Mouse (Mus musculus) brain, adult 2 months (tissue): ENCODE data around the gene Dennd4a.

Experiments used
- DNase-seq: peaks from one replicate; pipeline ENCODE4 v3.0.0; 2011; ENCODE audit warnings: low read depth, low spot score

Gene Dennd4a

DNA sequence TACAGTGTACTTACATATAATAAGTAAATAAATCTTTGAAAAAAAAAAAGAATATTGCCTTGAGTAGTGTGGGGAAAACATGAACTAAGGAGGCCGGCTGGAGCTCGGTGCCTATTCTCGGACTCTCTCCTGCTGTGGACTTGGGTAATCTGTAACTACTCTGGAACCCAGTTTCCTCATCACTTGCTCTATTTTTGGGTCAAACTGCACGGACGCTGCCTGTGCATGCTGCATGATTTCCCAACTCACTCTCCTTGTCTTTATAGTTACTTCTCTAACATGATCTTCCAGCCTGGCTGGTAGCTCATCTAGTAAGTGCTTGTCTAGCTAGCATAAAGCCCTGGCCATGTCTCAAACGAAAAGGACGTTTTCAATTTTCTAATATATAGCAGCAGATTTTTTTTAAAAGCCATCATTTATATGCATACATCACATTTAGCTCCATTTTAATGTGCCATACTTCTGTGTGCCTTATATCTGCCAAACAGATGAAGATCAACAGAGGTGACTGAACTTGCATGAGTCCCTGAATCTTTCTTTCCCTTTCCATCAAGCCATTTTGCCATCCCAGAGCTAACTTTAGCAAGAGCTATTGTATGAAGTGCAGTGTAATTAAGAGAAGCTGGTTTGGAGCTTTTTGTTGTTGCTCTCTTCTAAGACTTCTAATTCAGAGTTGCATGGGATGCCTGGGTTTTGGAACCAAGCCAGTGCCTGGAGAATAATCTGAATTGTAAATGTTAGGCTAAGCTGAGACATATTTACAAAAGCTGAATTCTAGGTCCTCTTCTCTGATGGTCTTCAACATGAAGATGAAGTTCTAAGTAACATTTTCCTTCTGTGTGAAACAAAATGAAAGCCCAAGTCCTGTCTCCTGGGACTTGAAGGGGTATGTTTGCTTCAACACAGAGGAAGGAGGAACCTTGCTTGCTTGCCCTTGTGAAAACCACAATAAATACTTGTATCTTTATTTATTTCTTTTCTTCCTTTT, 20.2 kb upstream of the Dennd4a start:
- DNase-seq, result peak; percentile 52

DNA sequence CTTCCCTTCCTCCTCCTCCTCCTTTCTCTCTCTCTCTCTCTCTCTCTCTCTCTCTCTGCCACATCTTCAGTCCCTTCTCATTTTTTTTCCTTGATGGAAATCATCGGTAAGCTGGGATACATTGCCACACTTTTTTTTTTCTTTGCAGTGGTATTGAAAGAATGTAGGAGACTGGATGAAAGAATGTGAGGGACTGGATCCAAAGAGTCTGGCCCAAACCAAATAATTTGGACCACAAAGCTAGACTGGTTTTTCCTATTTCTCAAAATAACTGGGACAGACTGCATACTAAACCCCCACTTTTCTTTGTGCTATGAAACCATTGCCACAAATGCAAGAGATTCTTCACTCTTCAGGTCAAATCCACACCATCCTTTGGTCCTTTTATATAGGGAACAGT, 19.5 kb upstream of the Dennd4a start:
- DNase-seq, result no peak

DNA sequence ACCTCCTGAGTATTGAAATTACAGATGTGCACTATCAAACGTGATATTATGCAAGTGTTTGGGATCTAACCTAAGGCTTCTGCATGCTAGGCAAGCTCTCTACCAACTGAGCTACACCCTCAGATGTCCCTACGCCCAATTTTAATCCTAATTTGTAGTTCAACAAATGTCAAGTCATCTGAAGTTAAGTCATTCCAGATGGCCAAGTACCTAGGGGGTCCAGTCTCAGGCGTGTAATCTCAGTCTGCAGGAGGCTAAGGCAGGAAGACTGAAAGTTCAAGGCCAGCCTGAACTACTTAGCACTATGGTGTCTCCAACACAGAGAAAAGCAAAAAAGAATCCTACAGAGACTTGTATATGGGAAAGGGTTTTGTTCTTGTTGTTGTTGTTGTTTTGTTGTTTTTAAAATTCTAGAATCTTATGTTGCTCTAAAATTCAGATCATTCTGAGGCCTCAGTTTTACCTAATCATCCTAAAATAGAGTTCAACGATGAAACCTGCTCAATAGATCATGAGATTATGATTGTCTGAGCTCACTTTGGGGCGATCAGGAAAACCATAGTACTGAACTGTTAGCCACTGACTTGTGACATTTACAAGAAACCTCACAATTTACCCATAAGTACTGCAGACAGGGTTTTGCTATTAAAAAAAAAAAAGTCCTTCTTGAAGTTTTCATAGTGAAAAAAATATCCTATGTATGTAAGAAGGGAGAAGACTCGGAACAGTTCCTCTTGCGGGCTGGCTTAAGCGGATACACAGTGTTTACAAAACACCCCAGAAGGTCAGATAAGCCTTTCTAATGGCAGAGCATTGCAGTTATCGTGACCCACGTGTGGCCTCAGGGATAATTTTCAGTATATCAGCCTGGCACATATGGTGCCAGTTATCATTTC, 18.5 kb upstream of the Dennd4a start:
- DNase-seq, result no peak

DNA sequence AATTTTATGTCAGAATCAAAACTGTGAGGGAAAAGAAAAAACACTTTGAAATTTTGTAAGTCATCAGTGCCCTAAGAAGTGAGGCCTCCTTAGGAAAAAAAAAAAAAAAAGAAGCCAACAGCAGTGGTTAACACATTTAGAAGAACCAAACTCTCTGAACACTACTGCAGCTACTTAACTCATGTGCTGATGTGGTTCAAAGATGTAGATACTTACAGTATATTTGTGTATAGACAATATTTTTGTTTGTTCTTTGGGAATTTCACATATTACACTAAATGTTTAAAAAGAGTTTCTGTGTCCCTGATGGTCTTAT, 17.9 kb upstream of the Dennd4a start:
- DNase-seq, result no peak

DNA sequence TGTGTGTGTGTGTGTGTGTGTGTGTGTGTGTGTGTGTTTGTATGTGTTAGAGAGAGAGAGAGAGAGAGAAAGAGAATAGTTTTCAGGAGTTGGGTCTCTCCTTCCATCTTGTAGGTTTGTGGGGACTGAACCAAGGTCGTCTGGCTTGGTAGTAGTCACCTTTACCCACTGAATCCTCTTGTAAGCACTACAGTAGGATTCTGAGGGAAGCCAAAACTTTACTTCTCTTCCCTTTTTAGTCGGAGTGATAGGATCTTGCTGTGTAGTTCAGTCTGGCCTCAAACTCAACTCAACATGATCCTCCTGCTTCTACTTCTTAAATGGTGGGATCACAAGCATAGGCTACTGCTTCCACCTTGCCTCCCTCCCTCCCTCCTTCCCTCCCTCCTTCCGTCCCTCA, 17.3 kb upstream of the Dennd4a start:
- no peak for DNase-seq

DNA sequence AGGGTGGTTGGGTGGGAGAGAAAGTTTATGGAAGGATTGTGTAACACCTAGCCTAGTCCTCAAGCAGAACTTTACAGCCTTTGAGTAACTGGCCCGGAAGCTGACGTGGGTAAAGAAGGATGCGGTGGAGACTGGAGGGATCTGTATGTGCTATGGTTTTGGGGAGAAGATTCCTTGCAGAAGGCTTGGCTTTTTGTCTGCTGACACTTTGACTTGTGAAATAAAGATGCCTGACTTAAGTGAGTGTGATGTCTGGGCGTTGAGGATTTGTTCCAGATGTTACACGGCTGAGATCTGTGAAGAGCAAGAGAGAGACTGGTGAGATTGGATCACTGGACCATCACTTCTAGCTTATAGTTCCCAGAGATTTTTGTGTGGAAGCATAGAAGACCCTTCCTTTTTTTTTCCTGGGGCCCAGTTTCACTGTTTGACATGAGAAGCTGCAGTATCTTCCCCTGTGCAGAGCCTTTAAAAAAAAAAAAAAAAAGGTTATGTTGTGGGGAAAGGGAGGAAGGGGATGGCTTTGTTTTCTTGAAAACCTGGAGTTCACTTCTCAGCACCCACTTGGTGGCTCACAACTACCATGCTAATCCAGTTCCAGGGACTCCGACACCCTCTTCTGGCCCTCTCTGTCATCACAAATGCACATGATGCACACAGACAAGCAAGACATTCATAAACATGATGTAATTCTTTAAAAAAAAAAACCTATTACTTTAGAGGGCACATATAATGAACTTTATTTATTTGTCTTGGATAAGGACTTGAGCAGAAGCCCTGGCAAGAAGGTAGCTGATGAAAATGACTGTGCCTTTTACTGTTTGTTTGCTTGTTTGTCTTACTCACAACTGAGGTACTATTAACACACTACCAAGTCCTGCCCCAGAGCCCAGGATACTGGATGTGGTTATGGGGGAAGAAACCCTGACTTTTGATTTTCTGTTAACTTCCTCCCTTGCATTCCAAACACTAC, 16.4 kb upstream of the Dennd4a start:
- DNase-seq, result no peak

DNA sequence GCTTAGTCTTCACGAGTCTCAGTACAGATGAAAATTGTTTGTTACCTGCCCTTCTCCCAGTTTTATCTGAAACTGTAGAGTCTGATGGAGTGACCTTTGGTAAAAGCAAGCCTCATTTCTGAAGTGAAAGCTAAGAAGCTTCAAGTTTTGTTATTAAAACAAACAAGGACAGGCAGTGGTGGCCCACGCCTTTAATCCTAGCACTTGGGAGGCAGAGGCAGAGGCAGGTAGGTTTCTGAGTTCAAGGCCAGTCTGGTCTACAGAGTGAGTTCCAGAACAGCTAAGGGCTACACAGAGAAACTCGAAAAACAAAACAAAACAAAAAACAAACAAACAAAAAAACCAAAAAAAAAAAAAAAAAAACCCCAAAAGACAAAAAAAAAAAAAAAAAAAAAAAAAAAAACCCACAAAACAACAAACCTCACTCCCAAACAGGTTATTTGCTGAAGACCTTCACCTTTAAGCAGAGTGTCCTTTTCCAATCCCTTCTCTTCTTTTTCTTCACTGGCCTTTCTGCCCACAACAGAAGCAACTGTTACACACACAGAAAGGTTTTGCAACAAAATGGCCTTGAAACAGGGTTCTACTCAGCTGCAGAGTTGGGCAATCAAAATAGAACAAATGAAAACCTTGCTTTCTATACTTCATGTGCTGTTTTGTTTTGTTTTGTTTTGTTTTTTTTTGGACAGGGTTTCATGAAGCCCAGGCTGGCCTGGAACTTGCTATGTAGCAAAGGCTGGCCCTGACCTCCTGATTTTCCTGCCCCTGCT, 15.1 kb upstream of the Dennd4a start:
- no peak for DNase-seq

DNA sequence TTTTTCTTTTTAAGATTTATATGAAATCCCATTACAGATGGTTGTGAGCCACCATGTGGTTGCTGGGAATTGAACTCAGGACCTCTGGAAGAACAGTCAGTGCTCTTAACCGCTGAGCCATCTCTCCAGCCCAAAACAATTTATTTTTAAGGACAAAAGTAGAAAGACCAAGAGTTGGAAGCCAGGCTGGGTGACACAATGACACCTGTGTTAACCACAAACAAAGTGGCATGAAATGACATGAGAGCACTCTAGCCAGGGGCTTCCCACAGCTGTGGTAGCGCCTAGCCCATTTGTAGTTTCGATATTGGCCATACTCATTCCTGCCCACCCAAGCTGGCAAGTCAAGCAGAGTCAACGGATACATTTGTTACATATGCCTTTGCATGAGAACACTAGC, 13.7 kb upstream of the Dennd4a start:
- DNase-seq, result no peak

DNA sequence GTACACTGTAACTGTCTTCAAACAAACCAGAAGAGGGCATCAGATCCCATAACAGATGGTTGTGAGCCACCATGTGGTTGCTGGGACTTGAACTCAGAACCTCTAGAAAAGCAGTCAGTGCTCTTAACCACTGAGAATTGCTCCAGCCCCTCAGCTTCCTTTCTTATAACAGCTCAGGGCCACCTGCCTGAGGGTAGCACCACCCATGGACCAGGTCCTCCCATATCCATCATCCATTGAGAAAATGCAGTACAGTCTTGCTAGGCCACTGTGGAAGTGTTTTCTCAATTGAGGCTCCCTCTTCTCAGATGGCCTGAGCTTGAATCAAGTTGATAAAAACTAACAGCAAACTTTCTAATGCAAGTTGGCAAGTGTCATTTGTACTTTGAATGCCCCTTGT, 13.0 kb upstream of the Dennd4a start:
- no peak for DNase-seq

DNA sequence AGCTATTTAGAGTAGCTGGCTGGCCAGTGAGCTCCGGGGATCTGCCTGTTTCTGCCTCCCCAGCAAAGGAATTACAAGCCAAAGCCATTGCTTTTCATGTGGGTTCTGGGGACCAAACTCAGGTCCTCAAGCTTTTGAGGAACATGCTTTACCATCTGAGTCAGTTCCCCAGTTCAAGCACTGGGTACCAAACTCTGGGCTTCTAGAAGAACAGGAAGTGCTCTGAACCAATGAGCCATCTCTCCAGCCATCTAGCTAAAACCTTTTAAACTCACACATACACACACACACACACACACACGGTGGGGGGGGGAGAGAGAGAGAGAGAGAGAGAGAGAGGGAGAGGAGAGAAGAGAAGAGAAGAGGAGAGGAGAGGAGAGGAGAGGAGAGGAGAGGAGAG, 12.3 kb upstream of the Dennd4a start:
- DNase-seq, result no peak

DNA sequence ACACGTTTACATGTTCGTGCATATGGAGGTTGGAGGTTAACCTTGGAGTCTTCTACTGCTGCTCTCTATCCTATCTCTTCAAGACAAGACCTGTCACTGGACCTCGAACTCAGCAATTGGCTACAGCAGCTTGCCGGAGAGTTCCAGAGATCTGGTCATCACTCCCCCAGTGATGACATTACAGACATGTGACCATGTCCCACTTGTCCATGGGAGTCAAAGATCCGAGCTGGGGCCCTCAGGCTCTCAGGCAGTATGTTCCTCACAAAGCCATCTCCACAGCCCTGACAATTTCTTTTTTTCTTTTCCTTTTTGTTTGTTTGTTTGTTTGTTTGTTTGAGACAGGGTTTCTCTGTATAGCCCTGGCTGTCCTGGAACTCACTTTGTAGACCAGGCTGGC, 11.6 kb upstream of the Dennd4a start:
- no peak for DNase-seq

DNA sequence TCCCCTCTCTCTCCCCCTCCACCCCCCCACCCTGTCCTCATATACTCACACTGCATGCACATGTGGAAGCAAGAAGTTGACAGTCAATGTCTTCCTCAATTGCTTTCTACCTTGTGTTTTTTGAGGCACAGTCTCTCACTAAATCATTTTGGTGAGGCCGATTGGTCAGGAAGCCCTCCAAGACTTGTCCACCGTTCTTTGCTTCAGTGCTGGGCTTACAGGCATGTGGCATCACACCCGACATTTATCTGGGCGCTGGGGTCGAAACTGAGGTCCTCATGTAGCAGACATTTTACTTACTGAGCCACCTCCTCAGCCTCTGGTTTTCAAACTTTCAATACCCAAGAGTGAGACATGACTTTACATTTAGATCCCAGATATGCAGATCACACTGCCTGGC, 8.6 kb upstream of the Dennd4a start:
- DNase-seq, result no peak

DNA sequence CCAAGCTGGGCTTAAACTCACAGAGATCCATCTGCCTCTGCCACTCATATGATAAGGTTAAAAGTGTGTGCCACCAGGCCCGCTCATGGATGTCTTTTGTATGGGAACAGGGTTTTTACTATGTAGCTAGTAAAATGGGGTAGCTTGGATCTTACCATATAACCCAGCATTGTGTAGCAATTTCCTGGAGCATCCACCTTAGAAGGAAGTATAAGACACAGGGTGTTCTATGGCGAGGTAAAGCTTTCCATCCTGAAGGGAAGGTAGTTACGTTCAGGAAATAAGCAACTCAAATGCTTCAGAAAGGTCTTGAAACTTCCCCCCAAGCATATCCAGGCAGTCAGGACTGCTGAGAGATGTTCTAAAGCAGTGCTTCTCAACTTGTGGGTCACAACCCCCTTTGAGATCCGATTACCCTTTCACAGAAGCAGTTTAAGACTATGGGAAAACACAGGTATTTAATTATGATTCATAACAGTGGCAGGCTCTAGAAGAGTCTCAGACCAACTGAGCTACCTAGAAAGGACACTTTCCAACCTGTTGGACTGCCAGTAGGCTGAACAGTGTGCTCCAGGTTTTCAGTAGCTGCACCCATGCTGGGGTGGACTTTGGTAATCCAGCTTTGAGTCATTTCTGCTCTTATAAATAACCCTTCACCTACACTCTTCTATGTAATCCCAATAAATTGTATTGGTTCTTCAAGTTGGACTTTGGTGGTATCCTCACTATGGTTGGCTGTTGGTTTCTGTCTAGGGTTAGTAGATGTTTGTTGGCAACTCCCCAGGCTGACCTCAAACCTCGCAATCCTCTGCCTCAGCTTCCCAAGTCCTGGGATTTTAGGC, 7.5 kb upstream of the Dennd4a start:
- DNase-seq, result no peak

DNA sequence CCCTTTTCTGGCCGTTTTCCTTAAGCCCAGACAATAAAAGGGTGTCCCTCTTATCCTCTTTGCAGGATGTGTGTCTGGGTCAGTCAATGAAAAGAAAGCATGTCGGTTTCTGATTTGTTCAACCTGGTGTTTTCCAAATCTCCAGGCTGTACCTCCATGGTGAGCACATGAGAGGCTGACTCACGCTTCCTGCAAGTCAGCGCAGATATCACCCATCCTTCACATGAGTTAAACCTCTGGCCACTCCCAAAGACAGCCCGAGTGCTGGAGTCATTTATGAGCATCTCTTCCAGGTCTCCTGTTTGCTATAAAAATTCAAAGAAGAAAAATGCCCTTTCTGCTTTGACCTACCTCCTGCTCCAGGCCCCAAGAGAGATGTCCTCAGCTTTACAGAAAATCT, 5.3 kb upstream of the Dennd4a start:
- no peak for DNase-seq

DNA sequence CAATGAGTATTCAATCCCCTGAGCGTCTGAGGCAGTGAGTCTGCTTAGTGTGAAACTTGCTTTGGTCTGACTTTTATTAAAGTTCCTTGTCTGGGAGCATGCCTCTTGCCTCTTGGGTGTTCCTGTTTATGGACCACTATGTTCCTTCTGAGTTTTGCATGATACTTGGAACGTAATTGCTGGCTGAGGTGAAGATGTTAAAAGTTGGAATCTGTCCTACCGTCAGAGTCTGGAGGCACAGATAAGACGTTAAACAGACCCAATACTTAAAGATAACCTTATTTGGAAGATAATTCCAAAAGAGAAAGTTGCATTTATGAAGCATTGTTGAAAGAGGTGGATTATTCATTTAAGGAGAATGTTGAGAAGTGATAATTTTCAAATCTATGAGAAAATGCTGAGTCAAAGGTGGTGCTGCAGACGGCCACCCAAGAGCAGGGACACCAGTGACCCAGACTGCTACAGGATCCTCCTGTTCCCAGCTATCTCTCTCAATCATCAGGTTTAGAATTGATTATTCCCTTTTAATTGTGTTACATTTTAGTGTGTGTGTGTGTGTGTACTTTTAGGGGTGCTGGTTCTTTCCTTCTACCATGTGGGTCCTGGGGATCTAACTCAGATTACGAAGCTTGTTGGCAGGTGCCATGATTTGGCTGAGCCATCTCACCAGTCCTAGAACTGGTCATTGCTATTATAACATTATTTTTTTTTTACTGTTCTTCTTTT, 4.6 kb upstream of the Dennd4a start:
- DNase-seq, result no peak

DNA sequence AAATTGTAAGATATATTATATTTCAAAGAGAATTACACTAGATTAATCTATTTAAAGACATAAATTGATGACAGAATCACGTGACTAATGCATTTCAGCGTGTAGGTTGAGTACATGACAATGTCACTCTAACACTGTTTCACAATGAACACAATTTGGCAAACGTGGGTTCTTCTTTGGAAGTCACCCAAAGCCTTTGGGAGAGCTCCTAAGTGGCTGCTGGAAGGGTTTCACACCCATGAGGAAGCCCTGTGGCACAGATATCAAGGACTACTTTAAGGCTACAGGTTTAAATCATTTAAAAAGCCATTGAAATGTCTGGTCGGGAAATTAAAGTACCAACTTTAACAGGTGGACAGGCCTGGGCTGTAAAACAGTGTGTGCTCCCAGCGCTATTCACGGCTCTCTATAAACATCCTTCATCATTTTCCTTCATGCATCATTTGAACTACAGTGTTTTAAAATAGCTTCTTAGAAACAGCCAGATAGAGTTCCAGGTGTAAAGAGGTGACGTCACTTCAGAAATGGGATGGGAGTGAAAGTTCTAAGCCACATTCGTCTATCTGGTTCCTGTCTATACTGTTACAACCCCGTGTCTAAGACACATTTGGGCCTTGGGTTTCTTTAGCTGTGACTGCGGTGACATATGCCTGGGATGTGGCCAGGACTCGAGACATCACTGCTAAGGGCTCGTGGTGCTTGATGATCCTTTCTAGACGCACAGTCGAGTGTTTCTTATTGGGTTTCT, 3.9 kb upstream of the Dennd4a start:
- peak; percentile 40 for DNase-seq

DNA sequence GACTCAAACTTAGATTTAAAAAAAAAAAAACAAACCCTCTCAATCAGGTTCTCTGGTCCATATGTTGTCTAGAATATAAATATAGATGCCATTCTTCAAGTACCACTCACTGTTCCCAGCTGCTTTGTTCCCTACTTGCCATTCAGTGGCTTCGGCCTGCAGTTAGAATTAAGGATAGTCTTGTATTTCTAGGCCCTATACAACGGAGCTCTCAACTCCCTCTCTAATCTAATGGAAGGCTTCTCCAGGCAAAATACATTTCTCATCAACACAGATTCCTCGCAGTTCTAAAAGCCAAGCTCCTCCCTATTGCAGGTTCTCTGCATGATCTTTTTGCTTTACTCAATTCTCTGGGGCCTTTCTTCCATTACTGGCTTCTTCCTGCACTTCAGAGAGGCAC, 1.3 kb upstream of the Dennd4a start:
- no peak for DNase-seq
